Mouse (Mus musculus) spleen, adult 12 weeks (tissue): ENCODE results near the gene Sapcd2.

ENCODE experiments used
- DNase-seq: peaks from one replicate; pipeline ENCODE4 v3.0.0; 2022; ENCODE audit warnings: low spot score

Gene Sapcd2

DNA sequence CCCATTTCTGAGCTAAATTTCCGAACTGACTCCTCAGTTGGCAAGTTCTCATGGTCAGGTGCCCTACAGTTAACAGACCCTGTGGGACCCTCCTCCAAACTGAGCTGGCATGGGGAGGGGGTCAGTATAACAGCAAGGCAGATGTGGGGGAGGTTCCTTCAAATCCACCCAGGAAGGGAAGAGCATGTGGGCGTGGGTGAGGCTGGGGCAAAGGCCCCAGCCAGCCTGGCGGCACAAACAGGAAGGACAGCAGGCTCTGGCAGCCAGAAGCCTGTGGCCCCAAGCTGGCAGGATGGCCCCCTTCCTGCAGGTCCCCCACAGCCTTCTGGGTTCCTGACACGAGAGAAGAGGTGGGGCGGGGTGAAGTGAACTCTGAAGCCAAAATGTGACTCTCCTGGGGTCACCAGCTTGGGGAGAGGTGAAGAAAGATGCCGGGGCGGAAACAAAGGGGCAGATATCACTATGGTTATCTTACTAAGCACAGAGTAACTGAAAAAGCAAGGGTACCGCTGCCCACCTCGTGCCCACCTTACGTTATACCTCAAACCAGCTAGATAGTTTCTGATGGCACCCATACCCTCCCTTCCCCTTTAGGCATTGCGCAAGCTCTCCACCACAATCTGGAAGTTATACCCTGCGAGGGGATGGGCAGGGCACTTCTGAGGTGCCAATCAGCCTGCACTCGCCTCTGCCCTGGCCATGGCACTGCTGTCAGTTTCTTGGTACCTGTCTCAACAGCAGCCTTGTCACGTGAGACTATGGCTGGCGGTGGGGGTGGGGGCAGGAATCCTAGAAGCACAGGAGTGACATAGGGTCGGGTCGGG, 50.7 kb downstream of the Sapcd2 start, which contains the start of gene Fut7:
TSS of gene Fut7 (plus strand) at position 681 of the 824 bp plus-strand sequence.
- DNase-seq: no peak

- no peak for DNase-seq
These were observed 51.5 kb downstream of the Sapcd2 start for GRCm38 (mm10) chr2:25423626-25424025.

- no peak for DNase-seq
These were observed 53.4 kb downstream of the Sapcd2 start for GRCm38 (mm10) chr2:25425481-25425880.

DNA sequence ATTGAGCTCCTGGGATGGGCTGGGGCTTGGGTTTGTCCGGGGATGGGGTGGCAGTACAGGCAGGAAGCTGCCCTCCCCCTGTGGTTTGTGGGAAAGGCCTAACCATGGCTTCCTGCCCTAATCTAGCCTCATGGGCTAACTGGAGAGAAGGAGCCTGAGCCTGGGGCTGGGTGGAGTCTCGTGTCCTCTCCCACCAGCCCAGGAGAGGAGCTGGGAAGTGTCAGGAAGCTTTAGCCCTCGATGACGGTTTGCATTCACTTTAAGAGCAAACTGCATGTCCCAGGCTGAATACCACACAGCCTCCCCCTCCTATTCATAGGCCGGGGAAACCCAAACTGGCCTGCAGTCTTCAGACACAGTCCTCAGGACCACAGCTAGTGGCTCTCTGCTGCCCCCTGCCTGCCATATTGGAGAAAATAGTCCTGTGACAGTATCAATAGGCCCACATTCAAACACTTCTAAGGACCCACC, 54.6 kb downstream of the Sapcd2 start:
- peak; percentile 64 for DNase-seq

GRCm38 (mm10) chr2:25427256-25427655, 55.1 kb downstream of the Sapcd2 start:
- no peak for DNase-seq
